ENCODE assay signal across 17 mouse cellular contexts in genomic region chr12:85459820-85460219, GRCm38 (mm10). TPM values are rescaled to one million over a fixed set of nuclear protein-coding genes. Genes with fewer than 3 reads are reported as not detected.
DNase-seq lines count a peak whose midpoint lies in the region; ATAC-seq and TF ChIP-seq lines count a peak whose summit lies in the region.
"Had no signal": no experiment of that assay in that cellular context is flagged by ENCODE, and none has a peak within 500 bp of the region (broad histone marks: within the 10 kb centered on the region; RNA-seq: fewer than 3 reads in every experiment).

No protein-coding gene starts in this region.

- 59% methylated on average over 4 of the region's 4 CpGs for WGBS in lung, postnatal 0 days
- WGBS in embryonic facial prominence, embryonic 14.5 days = 66% methylated on average over 4 of the region's 4 CpGs
- 61% methylated on average over 4 of the region's 4 CpGs for WGBS in limb, embryonic 15.5 days
- 40% methylated on average over 4 of the region's 4 CpGs for WGBS in stomach, postnatal 0 days

- no peak for TF ChIP-seq EP300 in lung, postnatal 0 days (IDR thresholded peaks at IDR 0.05)
- no peak for TF ChIP-seq EP300 in stomach, postnatal 0 days (optimal IDR thresholded peaks at IDR 0.05)

- no peak overlapping the region for H3K9ac ChIP-seq in lung, postnatal 0 days (replicated peaks; ENCODE audit: low read depth)
- H3K9ac ChIP-seq in embryonic facial prominence, embryonic 14.5 days (ENCODE audit: low read depth, low read length) = no peak overlapping the region
- no peak overlapping the region for H3K9ac ChIP-seq in limb, embryonic 15.5 days
- no peak overlapping the region for H3K9ac ChIP-seq in stomach, postnatal 0 days (ENCODE audit: low read length)
- H3K9ac ChIP-seq: forebrain, embryonic 12.5 days; heart, embryonic 13.5 days; hindbrain, embryonic 15.5 days had no signal

- H3K4me2 ChIP-seq in lung, postnatal 0 days (replicated peaks; ENCODE audit: low read depth, low read length) = no peak overlapping the region
- no peak overlapping the region for H3K4me2 ChIP-seq in embryonic facial prominence, embryonic 14.5 days (ENCODE audit: low read depth, low read length)
- H3K4me2 ChIP-seq in limb, embryonic 15.5 days = no peak overlapping the region
- no peak overlapping the region for H3K4me2 ChIP-seq in stomach, postnatal 0 days (replicated peaks; ENCODE audit: low read depth)
- H3K4me2 ChIP-seq: forebrain, embryonic 12.5 days; heart, embryonic 13.5 days; hindbrain, embryonic 15.5 days had no signal

- H3K9me3 ChIP-seq in lung, postnatal 0 days (ENCODE audit: low read length) = no peaks in the 10 kb centered on the region
- no peaks in the 10 kb centered on the region for H3K9me3 ChIP-seq in embryonic facial prominence, embryonic 14.5 days (ENCODE audit: control insufficient read depth, low read length)
- no peaks in the 10 kb centered on the region for H3K9me3 ChIP-seq in limb, embryonic 15.5 days
- H3K9me3 ChIP-seq in stomach, postnatal 0 days (ENCODE audit: control insufficient read depth, low read length) = no peaks in the 10 kb centered on the region
- H3K9me3 ChIP-seq: forebrain, embryonic 12.5 days; heart, embryonic 13.5 days; hindbrain, embryonic 15.5 days had no signal

- no peaks in the 10 kb centered on the region for H3K36me3 ChIP-seq in lung, postnatal 0 days (ENCODE audit: insufficient read depth, low read length)
- no peaks in the 10 kb centered on the region for H3K36me3 ChIP-seq in embryonic facial prominence, embryonic 14.5 days (ENCODE audit: control insufficient read depth, insufficient read depth, low read length)
- no peaks in the 10 kb centered on the region for H3K36me3 ChIP-seq in limb, embryonic 15.5 days
- no peaks in the 10 kb centered on the region for H3K36me3 ChIP-seq in stomach, postnatal 0 days (ENCODE audit: control insufficient read depth, insufficient read depth, low read length)
- H3K36me3 ChIP-seq: forebrain, embryonic 12.5 days; heart, embryonic 13.5 days; hindbrain, embryonic 15.5 days had no signal

- no peak for TF ChIP-seq CTCF in lung, postnatal 0 days (IDR thresholded peaks at IDR 0.05)
- TF ChIP-seq CTCF in stomach, postnatal 0 days (IDR thresholded peaks at IDR 0.05; ENCODE audit: low read depth) = no peak

- DNase-seq in lung, postnatal 0 days (ENCODE audit: low spot score) = peak; percentile 13
- no peak for DNase-seq in lung, postnatal 10 days
- peak; percentile 77 for DNase-seq in embryonic facial prominence, embryonic 14.5 days (ENCODE audit: low spot score)
- DNase-seq in stomach, postnatal 0 days (ENCODE audit: low spot score) = no peak
- DNase-seq in layer of hippocampus, postnatal 36 days = no peak
- no peak for DNase-seq in thymus, postnatal 14 days
- DNase-seq: adrenal gland, adult 2 months; adrenal gland, postnatal 25 days; cerebellum, adult 2 months; cerebellum, postnatal 10 days; gastrocnemius, postnatal 14 days; heart, adult 2 months had no signal

- ATAC-seq in lung, postnatal 0 days = no peak
- ATAC-seq in embryonic facial prominence, embryonic 14.5 days (ENCODE audit: low read depth) = no peak
- ATAC-seq in limb, embryonic 15.5 days (ENCODE audit: insufficient number of reproducible peaks, low FRiP score, low TSS enrichment, low read depth) = no peak
- ATAC-seq in stomach, postnatal 0 days (ENCODE audit: low FRiP score, low TSS enrichment) = no peak
- ATAC-seq: forebrain, embryonic 16.5 days had no signal

- no peak overlapping the region for H3K4me3 ChIP-seq in lung, postnatal 0 days (ENCODE audit: low read depth, low read length)
- no peak overlapping the region for H3K4me3 ChIP-seq in embryonic facial prominence, embryonic 14.5 days (ENCODE audit: low read depth, low read length)
- H3K4me3 ChIP-seq in limb, embryonic 15.5 days = no peak overlapping the region
- H3K4me3 ChIP-seq in stomach, postnatal 0 days (ENCODE audit: low read depth, low read length) = no peak overlapping the region
- H3K4me3 ChIP-seq: forebrain, embryonic 12.5 days; heart, adult 2 months; heart, embryonic 13.5 days; hindbrain, embryonic 15.5 days had no signal

- H3K27me3 ChIP-seq in lung, postnatal 0 days (replicated peaks; ENCODE audit: insufficient read depth, low read length) = no peaks in the 10 kb centered on the region
- no peaks in the 10 kb centered on the region for H3K27me3 ChIP-seq in embryonic facial prominence, embryonic 14.5 days (replicated peaks; ENCODE audit: control insufficient read depth, insufficient read depth, low read length)
- H3K27me3 ChIP-seq in limb, embryonic 15.5 days = no peaks in the 10 kb centered on the region
- no peaks in the 10 kb centered on the region for H3K27me3 ChIP-seq in stomach, postnatal 0 days (ENCODE audit: control insufficient read depth, insufficient read depth, low read length)
- H3K27me3 ChIP-seq: forebrain, embryonic 12.5 days; heart, embryonic 13.5 days; hindbrain, embryonic 15.5 days had no signal

- peaks cover 36% of the 10 kb centered on the region; the same call in 1 of the 2 replicates for H3K4me1 ChIP-seq in lung, postnatal 0 days (ENCODE audit: insufficient read depth, low read depth, low read length)
- H3K4me1 ChIP-seq in embryonic facial prominence, embryonic 14.5 days (ENCODE audit: control insufficient read depth, insufficient read depth, low read length) = peaks cover 26% of the 10 kb centered on the region
- peaks cover 41% of the 10 kb centered on the region for H3K4me1 ChIP-seq in limb, embryonic 15.5 days
- H3K4me1 ChIP-seq in stomach, postnatal 0 days (replicated peaks; ENCODE audit: control insufficient read depth, insufficient read depth) = peaks cover 2% of the 10 kb centered on the region; the same call in 1 of the 2 replicates

- H3K27ac ChIP-seq in lung, postnatal 0 days (ENCODE audit: low read length) = peak overlapping the region; percentile 47
- H3K27ac ChIP-seq in embryonic facial prominence, embryonic 14.5 days (replicated peaks; ENCODE audit: low read depth, low read length) = peak overlapping the region; percentile 49; the same call in 1 of the 2 replicates
- peak overlapping the region; percentile 43 for H3K27ac ChIP-seq in limb, embryonic 15.5 days
- H3K27ac ChIP-seq in stomach, postnatal 0 days (replicated peaks) = peak overlapping the region; percentile 56
- H3K27ac ChIP-seq: forebrain, embryonic 12.5 days; heart, adult 2 months; heart, embryonic 13.5 days; hindbrain, embryonic 15.5 days had no signal

RNA-seq across cellular contexts. Expression of gene Fos, which starts 13.9 kb away (rescaled TPM):
- 30.8 and 33.8 TPM in 2 replicates for polyA plus RNA-seq in lung, postnatal 0 days (2015; fragmentation: Nextera tagmentation; extraction: Ambion mirVana)
- polyA plus RNA-seq in embryonic facial prominence, embryonic 14.5 days (2014; fragmentation: Nextera tagmentation; extraction: Ambion mirVana) = 11.2 and 12.6 TPM in 2 replicates
- 38.8 and 48.3 TPM in 2 replicates for polyA plus RNA-seq in limb, embryonic 15.5 days (2015; fragmentation: Nextera tagmentation; extraction: Ambion mirVana)
- polyA plus RNA-seq in stomach, postnatal 0 days (2015; fragmentation: Nextera tagmentation; extraction: Ambion mirVana) = 18.2 and 23.2 TPM in 2 replicates
- 10 to 100 TPM; 14.6 to 17.2 TPM for total RNA-seq in layer of hippocampus, postnatal 36 days (2021)

Comparison
In these comparisons a context has a peak if more than half of its experiments do, and no peak if none do; other contexts are left out.
1. DNase-seq: peak in lung, postnatal 0 days (single experiment) and embryonic facial prominence, embryonic 14.5 days (single experiment); none in lung, postnatal 10 days (single experiment), stomach, postnatal 0 days (single experiment), layer of hippocampus, postnatal 36 days (0 of 2) and thymus, postnatal 14 days (single experiment).
2. Peak in every context shown above with its lines, with median percentiles within 50 percentile points of each other: H3K27ac ChIP-seq.